Mouse (Mus musculus) kidney, embryonic 14.5 days (tissue): ENCODE data around the gene Mettl1. TPM values are rescaled to one million over a fixed set of nuclear protein-coding genes. Genes with fewer than 3 reads are reported as not detected.
A peak's percentile ranks its signal among the peaks of the same experiment; 100 is the strongest.
"Not testable (repeated sequence)": the region's sequence is repeated elsewhere in the genome, so short reads cannot be mapped to it uniquely, and the experiment has no call there.

Experiments
- ATAC-seq: fragments of 200-750 bp; cut with Nextera tagmentation; 2 replicates; pipeline ENCODE4 v1.8.0; 2017; ENCODE audit warnings: moderate number of reproducible peaks, mild to moderate bottlenecking, moderate TSS enrichment, moderate library complexity; ENCODE audit not compliant: low FRiP score, low TSS enrichment
- H3K27ac ChIP-seq: fragments of 300-500 bp; sonication (generic); 2 replicates; pipeline ENCODE4 v1.5.1; 2014; ENCODE audit warnings: low read depth, mild to moderate bottlenecking, low read length, moderate library complexity, mixed read lengths
- H3K27me3 ChIP-seq: fragments of 300-500 bp; sonication (generic); 2 replicates; pipeline ENCODE4 v1.6.1; 2014; ENCODE audit warnings: mild to moderate bottlenecking, low read length; ENCODE audit not compliant: control insufficient read depth, insufficient read depth
- H3K36me3 ChIP-seq: fragments of 300-500 bp; sonication (generic); 2 replicates; pipeline ENCODE4 v1.6.1; 2014; ENCODE audit warnings: low read length, mixed read lengths; ENCODE audit not compliant: control insufficient read depth, insufficient read depth
- H3K4me1 ChIP-seq: fragments of 300-500 bp; sonication (generic); 2 replicates; pipeline ENCODE4 v1.6.1; 2014; ENCODE audit warnings: low read length, mixed read lengths; ENCODE audit not compliant: control insufficient read depth, insufficient read depth
- H3K4me2 ChIP-seq: fragments of 300-500 bp; sonication (generic); replicated peaks from 2 replicates; pipeline ENCODE4 v1.6.1; 2014; ENCODE audit warnings: low read depth, mild to moderate bottlenecking, low read length
- H3K4me3 ChIP-seq: fragments of 300-500 bp; sonication (generic); 2 replicates; pipeline ENCODE4 v1.5.1; 2014; ENCODE audit warnings: mild to moderate bottlenecking, low read length
- H3K9ac ChIP-seq: fragments of 300-500 bp; sonication (generic); 2 replicates; pipeline ENCODE4 v1.6.1; 2014; ENCODE audit warnings: low read depth, mild to moderate bottlenecking, low read length, moderate library complexity
- H3K9me3 ChIP-seq: fragments of 300-500 bp; sonication (generic); 2 replicates; pipeline ENCODE4 v1.6.1; 2016; ENCODE audit warnings: low read length; ENCODE audit not compliant: control insufficient read depth
- WGBS: fragments of 180-500 bp; shearing (Covaris S2); extraction: QIAGEN DNeasy Blood & Tissue Kit; methylation state at CpG from one replicate; pipeline ENCODE4 v1.1.7; 2014; 5-methylcytosine and 5-hydroxymethylcytosine counted together
- polyA plus RNA-seq: library from polyadenylated mRNA; unstranded; fragments of >200 nt; fragmentation: Nextera tagmentation; extraction: Ambion mirVana; gene quantifications from 2 replicates; pipeline ENCODE4 v1.2.1, GENCODE M21; 2014

The Mettl1 gene
- polyA plus RNA-seq, 1 experiment from 2014 or later, result 69.5 TPM

GRCm38 (mm10) chr10:127061513-127061912, 20.3 kb downstream of the Mettl1 start:
- 71% methylated on average over 2 of the region's 2 CpGs for WGBS
- H3K4me3 ChIP-seq, result no peak overlapping the region
- no peak overlapping the region for H3K9ac ChIP-seq
- peaks cover 28% of the 10 kb centered on the region for H3K36me3 ChIP-seq
- H3K9me3 ChIP-seq, result no peaks in the 10 kb centered on the region
- H3K27ac ChIP-seq, result no peak overlapping the region
- no peak overlapping the region for H3K4me2 ChIP-seq
- ATAC-seq, result no peak
- H3K4me1 ChIP-seq, result peaks cover 21% of the 10 kb centered on the region
- H3K27me3 ChIP-seq, result peaks cover 8% of the 10 kb centered on the region

DNA sequence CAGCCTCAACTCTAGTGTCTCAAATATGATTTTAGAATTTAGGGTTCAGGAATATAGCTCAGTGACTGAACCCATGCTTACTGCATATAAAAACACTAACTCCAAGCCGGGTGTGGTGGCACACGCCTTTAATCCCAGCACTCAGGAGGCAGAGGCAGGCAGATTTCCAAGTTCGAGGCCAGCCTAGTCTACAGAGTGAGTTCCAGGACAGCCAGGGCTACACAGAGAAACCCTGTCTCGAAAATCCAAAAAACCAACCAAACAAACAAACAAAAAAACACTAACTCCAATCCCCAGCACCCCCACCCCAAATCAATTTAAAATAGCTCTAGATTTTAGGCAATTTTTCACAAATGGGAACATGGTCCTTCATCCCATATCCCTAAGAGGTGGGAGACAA, 20.9 kb downstream of the Mettl1 start:
- Histone ChIP-seq H3K4me1 (peaks cover 21% of the 10 kb centered on the region), H3K36me3 (peaks cover 30% of the 10 kb centered on the region)
- H3K27me3 ChIP-seq, H3K9ac ChIP-seq, H3K27ac ChIP-seq, H3K4me2 ChIP-seq, ATAC-seq, H3K9me3 ChIP-seq, H3K4me3 ChIP-seq: not testable (repeated sequence)
- 83% methylated on average over 4 of the region's 4 CpGs for WGBS

- Histone ChIP-seq H3K9me3 (no peaks in the 10 kb centered on the region), H3K9ac (no peak overlapping the region), H3K36me3 (peaks cover 30% of the 10 kb centered on the region), H3K4me3 (no peak overlapping the region), H3K4me2 (no peak overlapping the region), H3K27me3 (peaks cover 8% of the 10 kb centered on the region), H3K27ac (no peak overlapping the region), H3K4me1 (peaks cover 21% of the 10 kb centered on the region)
- 79% methylated on average over 5 of the region's 5 CpGs for WGBS
- no peak for ATAC-seq
Observed at GRCm38 (mm10) chr10:127062503-127062902, 21.3 kb downstream of the Mettl1 start.

DNA sequence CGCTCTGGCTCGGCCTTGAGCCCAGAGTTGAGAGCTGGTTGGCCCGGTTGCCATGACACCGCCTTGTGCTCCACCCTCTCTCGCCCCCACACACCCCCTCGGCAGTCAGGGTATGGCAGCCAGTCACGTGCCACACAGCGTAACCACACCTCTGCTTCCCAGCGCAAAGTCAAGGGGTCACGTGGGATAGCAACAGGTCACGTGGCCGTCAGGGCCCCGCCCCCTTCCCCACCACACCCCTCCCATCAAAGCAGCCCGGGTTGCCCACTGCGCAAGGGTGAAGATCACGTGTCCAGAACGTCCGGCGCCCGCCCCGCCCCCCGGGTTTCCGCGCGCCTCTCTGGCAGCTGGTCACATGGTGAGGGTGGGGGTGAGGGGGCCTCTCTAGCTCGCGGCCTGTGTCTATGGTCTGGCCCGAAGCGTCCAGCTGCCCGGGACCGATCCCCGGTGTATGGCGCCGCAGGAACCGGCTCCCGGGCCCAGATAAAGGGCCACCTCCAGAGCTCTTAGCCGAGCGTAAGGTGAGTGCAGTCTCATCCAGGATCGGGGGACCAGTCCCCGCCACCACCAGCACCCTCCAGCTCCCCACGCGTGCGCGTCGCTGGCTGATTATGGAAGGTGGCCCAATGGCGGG, 22.1 kb downstream of the Mettl1 start, which contains the start of gene Cdk4:
Gene Cdk4 (plus strand): TSS at position 296 of the 634 bp plus-strand sequence.
- under 1% methylated on average over 43 of the region's 46 CpGs for WGBS

DNA sequence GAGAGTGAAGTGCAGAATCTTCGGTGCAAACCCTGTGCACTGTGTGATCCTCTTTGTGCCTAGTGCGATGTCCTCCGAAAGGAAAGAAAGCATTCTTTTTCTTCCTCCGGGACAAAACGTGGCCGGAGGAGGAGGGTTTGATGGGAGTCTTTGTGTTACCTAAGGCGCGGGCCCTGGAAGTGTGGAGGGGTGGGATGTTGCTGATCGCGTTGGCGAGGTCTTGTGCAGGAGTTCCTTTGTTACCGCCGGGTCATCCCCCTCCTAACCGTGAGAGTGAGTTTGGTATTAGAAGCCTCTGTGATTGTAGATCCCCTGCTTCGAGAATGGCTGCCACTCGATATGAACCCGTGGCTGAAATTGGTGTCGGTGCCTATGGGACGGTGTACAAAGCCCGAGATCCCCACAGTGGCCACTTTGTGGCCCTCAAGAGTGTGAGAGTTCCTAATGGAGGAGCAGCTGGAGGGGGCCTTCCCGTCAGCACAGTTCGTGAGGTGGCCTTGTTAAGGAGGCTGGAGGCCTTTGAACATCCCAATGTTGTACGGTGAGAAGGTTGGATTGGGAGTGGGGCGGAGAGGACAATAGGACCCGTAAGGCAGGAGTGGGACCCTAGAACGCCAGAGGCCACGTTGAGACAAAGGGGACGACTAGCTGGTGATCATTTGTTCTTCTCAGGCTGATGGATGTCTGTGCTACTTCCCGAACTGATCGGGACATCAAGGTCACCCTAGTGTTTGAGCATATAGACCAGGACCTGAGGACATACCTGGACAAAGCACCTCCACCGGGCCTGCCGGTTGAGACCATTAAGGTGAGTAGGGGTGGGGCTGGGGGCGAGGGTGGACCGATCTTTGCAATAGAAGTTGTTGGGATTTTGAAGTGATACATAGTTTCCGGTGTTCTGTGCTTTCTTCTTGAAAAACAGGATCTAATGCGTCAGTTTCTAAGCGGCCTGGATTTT, 23.0 kb downstream of the Mettl1 start:
- Histone ChIP-seq H3K27ac (peak overlapping the region; percentile 85), H3K9ac (peak overlapping the region; percentile 96), H3K4me2 (peak overlapping the region; percentile 68), H3K4me1 (peaks cover 17% of the 10 kb centered on the region), H3K4me3 (peak overlapping the region; percentile 95), H3K27me3 (peaks cover 2% of the 10 kb centered on the region; the same call in 1 of the 2 replicates), H3K36me3 (peaks cover 43% of the 10 kb centered on the region), H3K9me3 (no peaks in the 10 kb centered on the region)
- no peak for ATAC-seq
- WGBS, result 12% methylated on average over 37 of the region's 37 CpGs

More for the DNA sequence above, 22.1 kb downstream of the Mettl1 start, which contains the start of gene Cdk4:
- Histone ChIP-seq H3K4me1 (peaks cover 18% of the 10 kb centered on the region), H3K27ac (peak within 1 kb of the TSS; percentile 85), H3K9ac (peak within 1 kb of the TSS; percentile 96), H3K9me3 (no peaks in the 10 kb centered on the region), H3K4me3 (peak within 1 kb of the TSS; percentile 95), H3K36me3 (peaks cover 39% of the 10 kb centered on the region), H3K4me2 (peak within 1 kb of the TSS; percentile 68), H3K27me3 (peaks cover 8% of the 10 kb centered on the region)
- ATAC-seq, result peak; percentile 92

DNA sequence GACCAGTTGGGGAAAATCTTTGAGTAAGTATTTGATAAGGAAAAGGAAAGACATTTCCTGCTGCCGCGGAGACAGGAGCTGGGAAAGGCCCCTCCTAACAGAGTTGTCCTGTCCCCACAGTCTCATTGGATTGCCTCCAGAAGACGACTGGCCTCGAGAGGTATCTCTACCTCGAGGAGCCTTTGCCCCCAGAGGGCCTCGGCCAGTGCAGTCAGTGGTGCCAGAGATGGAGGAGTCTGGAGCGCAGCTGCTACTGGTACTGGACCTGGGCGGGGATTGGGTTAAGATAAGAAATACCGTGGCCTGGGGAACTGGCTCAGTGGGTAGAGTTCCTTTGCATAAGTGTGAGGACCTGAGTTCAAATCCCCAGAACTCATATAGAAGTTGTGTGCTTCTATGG, 24.8 kb downstream of the Mettl1 start:
- H3K27ac ChIP-seq, result no peak overlapping the region
- ATAC-seq, result no peak
- peaks cover 43% of the 10 kb centered on the region for H3K36me3 ChIP-seq
- H3K4me3 ChIP-seq, result no peak overlapping the region
- H3K9ac ChIP-seq, result no peak overlapping the region
- no peaks in the 10 kb centered on the region for H3K9me3 ChIP-seq
- no peak overlapping the region for H3K4me2 ChIP-seq
- WGBS, result 86% methylated on average over 9 of the region's 9 CpGs
- peaks cover 12% of the 10 kb centered on the region for H3K4me1 ChIP-seq
- H3K27me3 ChIP-seq, result no peaks in the 10 kb centered on the region; the same call in 1 of the 2 replicates

- no peak for ATAC-seq
- Histone ChIP-seq H3K27me3 (no peaks in the 10 kb centered on the region), H3K27ac (no peak overlapping the region), H3K4me1 (peaks cover 16% of the 10 kb centered on the region), H3K9me3 (no peaks in the 10 kb centered on the region), H3K9ac (no peak overlapping the region), H3K4me3 (no peak overlapping the region), H3K36me3 (peaks cover 43% of the 10 kb centered on the region), H3K4me2 (no peak overlapping the region)
- WGBS, result 91% methylated on average over 14 of the region's 14 CpGs
Observed at GRCm38 (mm10) chr10:127066519-127067018, 25.4 kb downstream of the Mettl1 start.

DNA sequence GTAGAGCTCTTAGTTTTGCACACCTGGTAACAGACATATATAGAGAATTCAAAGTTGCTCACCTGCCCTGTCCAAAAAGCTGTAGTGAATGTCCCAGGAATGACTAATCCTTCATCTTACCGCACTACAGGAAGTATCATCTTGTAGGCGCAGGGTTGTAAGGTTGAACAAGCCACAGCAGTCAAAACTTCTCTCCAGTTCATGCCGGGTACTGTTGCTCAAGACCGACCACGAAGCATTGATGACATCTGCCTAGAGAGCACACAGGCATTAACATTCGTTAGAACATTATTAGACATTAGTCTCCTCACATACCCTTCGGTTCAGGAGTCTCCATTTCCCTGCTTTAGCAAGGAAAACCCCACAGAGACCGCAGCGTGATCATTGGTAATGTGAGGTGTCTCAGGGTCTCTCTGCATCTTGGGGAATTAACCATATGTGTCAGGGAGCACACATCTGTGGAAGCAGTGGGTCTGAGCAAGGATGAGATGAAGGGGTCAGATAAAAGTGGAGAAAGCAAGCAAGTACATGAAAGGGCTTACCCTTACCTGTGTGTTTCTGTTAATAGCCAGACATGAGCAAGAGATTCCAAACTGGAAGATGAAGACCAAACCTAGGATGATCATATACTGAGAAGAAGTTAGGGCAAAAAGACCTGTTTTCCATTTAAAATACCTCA, 27.3 kb downstream of the Mettl1 start:
- peak overlapping the region; percentile 69 for H3K4me3 ChIP-seq
- H3K4me2 ChIP-seq, result peak overlapping the region; percentile 92
- peaks cover 43% of the 10 kb centered on the region for H3K36me3 ChIP-seq
- peak overlapping the region; percentile 77; the same call in 1 of the 2 replicates for H3K9ac ChIP-seq
- ATAC-seq, result no peak
- H3K4me1 ChIP-seq, result peaks cover 13% of the 10 kb centered on the region
- H3K9me3 ChIP-seq, result no peaks in the 10 kb centered on the region
- WGBS, result 78% methylated on average over 9 of the region's 9 CpGs
- no peak overlapping the region for H3K27ac ChIP-seq
- H3K27me3 ChIP-seq, result no peaks in the 10 kb centered on the region
